Mouse (Mus musculus): Measurements from ENCODE around the gene Ccn2. TPM values are rescaled to one million over a fixed set of nuclear protein-coding genes. Genes with fewer than 3 reads are reported as not detected.

The Ccn2 gene
- polyA plus RNA-seq (2014; fragmentation: Nextera tagmentation; extraction: Ambion mirVana) = 4.7 and 5.2 TPM in 2 replicates

- H3K9ac ChIP-seq (ENCODE audit: low read depth, low read length) = peak within 1 kb of the TSS; percentile 59
- WGBS = under 1% methylated on average over 53 of the region's 53 CpGs
- H3K27me3 ChIP-seq (ENCODE audit: control insufficient read depth, insufficient read depth, low read length) = no peaks in the 10 kb centered on the region
- peak within 1 kb of the TSS; percentile 53 for H3K4me3 ChIP-seq (ENCODE audit: low read length)
- ATAC-seq (ENCODE audit: low FRiP score, low TSS enrichment) = peak; percentile 90
- H3K9me3 ChIP-seq (ENCODE audit: control insufficient read depth, low read length) = no peaks in the 10 kb centered on the region
- H3K36me3 ChIP-seq (ENCODE audit: control insufficient read depth, insufficient read depth, low read length) = no peaks in the 10 kb centered on the region
- H3K4me2 ChIP-seq (replicated peaks; ENCODE audit: low read depth, low read length) = peak within 1 kb of the TSS; percentile 58
- H3K27ac ChIP-seq (ENCODE audit: low read depth, low read length) = peak within 1 kb of the TSS; percentile 77
- H3K4me1 ChIP-seq (ENCODE audit: control insufficient read depth, insufficient read depth, low read length) = peaks cover 16% of the 10 kb centered on the region; the same call in 1 of the 2 replicates
Observed at GRCm38 (mm10) chr10:24595250-24596002, at the start of gene Ccn2. Ccn2 (plus strand) TSS chr10:24595442.

DNA sequence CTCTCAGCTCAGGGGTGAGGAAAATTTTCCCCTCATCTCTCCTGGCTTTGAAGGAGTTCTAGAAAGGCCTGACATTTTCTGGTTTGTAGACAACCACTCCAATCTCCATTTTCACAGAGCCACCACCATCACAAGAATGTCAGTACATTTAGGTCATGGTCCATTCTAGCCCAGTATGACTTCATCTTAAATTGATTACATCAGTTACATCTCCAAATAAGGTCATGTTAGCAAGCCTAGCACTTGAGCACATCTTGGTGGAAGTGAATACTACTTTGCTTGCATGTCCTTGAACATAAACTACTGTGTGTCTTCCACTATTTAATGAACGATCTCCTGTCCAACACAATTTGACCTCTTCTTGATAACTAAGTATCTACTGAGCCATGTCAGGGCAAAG, 42.4 kb upstream of the Ccn2 start:
- Histone ChIP-seq H3K27ac (ENCODE audit: low read depth, low read length) (no peak overlapping the region), H3K36me3 (ENCODE audit: control insufficient read depth, insufficient read depth, low read length) (no peaks in the 10 kb centered on the region), H3K9ac (ENCODE audit: low read depth, low read length) (no peak overlapping the region), H3K4me1 (ENCODE audit: control insufficient read depth, insufficient read depth, low read length) (no peaks in the 10 kb centered on the region), H3K27me3 (ENCODE audit: control insufficient read depth, insufficient read depth, low read length) (no peaks in the 10 kb centered on the region), H3K4me2 (replicated peaks; ENCODE audit: low read depth, low read length) (no peak overlapping the region), H3K9me3 (ENCODE audit: control insufficient read depth, low read length) (no peaks in the 10 kb centered on the region), H3K4me3 (ENCODE audit: low read length) (no peak overlapping the region)
- 90% methylated on average over 1 of the region's 1 CpGs for WGBS
- ATAC-seq (ENCODE audit: low FRiP score, low TSS enrichment) = no peak

DNA sequence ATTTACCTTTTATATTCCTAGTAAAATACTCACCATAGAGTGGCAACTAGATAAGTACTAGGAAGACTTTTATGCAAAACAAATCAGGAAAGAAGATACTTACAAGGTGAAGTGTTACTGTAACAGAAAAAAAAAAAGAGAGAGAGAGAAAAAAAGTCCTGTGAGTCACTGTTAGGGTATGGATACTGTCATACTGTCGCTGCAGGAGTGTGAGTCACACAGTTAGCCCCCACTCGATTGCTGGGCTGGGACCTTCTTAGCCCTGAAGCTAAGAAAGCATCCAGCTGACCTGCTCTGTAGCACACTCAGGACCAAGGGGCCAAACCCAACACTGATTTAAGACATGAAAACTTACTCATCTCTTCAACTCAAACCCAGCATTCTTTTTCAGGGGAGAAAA, 41.2 kb upstream of the Ccn2 start:
- no peak for ATAC-seq (ENCODE audit: low FRiP score, low TSS enrichment)
- Histone ChIP-seq H3K36me3 (ENCODE audit: control insufficient read depth, insufficient read depth, low read length) (no peaks in the 10 kb centered on the region), H3K4me3 (ENCODE audit: low read length) (no peak overlapping the region), H3K4me2 (replicated peaks; ENCODE audit: low read depth, low read length) (no peak overlapping the region), H3K9me3 (ENCODE audit: control insufficient read depth, low read length) (no peaks in the 10 kb centered on the region), H3K9ac (ENCODE audit: low read depth, low read length) (no peak overlapping the region), H3K27me3 (ENCODE audit: control insufficient read depth, insufficient read depth, low read length) (no peaks in the 10 kb centered on the region), H3K27ac (ENCODE audit: low read depth, low read length) (no peak overlapping the region), H3K4me1 (ENCODE audit: control insufficient read depth, insufficient read depth, low read length) (no peaks in the 10 kb centered on the region)
- 58% methylated on average over 2 of the region's 2 CpGs for WGBS

DNA sequence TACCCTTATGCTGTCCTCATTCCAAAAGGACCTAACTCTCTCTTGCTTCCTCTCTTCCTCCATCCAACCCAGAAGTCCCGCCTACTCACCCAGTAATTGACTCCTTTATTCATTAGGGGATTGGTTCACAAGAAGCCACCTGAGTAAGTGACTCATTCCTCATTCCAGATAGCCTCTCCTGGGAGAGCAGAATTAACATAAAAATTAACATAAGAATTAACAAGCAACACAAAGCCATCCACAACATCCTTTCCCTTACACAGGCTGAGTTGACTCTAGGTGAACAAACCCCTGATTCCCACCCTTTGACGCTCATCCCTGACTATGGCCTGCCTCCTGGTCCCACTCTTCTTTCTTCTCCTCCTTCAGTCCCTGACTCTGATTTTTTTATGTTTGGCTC, 36.9 kb upstream of the Ccn2 start:
- Histone ChIP-seq H3K27me3 (ENCODE audit: control insufficient read depth, insufficient read depth, low read length) (no peaks in the 10 kb centered on the region), H3K9ac (ENCODE audit: low read depth, low read length) (no peak overlapping the region), H3K27ac (ENCODE audit: low read depth, low read length) (no peak overlapping the region), H3K36me3 (ENCODE audit: control insufficient read depth, insufficient read depth, low read length) (no peaks in the 10 kb centered on the region), H3K4me3 (ENCODE audit: low read length) (no peak overlapping the region), H3K4me2 (replicated peaks; ENCODE audit: low read depth, low read length) (no peak overlapping the region), H3K9me3 (ENCODE audit: control insufficient read depth, low read length) (no peaks in the 10 kb centered on the region), H3K4me1 (ENCODE audit: control insufficient read depth, insufficient read depth, low read length) (no peaks in the 10 kb centered on the region)
- 87% methylated on average over 2 of the region's 2 CpGs for WGBS
- ATAC-seq (ENCODE audit: low FRiP score, low TSS enrichment) = no peak

GRCm38 (mm10) chr10:24569691-24570420, 25.4 kb upstream of the Ccn2 start:
- H3K9me3 ChIP-seq (ENCODE audit: control insufficient read depth, low read length) = no peaks in the 10 kb centered on the region
- H3K4me3 ChIP-seq (ENCODE audit: low read length) = no peak overlapping the region
- no peak overlapping the region for H3K9ac ChIP-seq (ENCODE audit: low read depth, low read length)
- peaks cover 6% of the 10 kb centered on the region for H3K4me1 ChIP-seq (ENCODE audit: control insufficient read depth, insufficient read depth, low read length)
- WGBS = 69% methylated on average over 2 of the region's 2 CpGs
- H3K27me3 ChIP-seq (ENCODE audit: control insufficient read depth, insufficient read depth, low read length) = no peaks in the 10 kb centered on the region
- peak; percentile 62; the same call in 1 of the 2 replicates for ATAC-seq (ENCODE audit: low FRiP score, low TSS enrichment)
- H3K27ac ChIP-seq (ENCODE audit: low read depth, low read length) = peak overlapping the region; percentile 57; the same call in 1 of the 2 replicates
- no peaks in the 10 kb centered on the region for H3K36me3 ChIP-seq (ENCODE audit: control insufficient read depth, insufficient read depth, low read length)
- no peak overlapping the region for H3K4me2 ChIP-seq (replicated peaks; ENCODE audit: low read depth, low read length)

- peaks cover 6% of the 10 kb centered on the region for H3K4me1 ChIP-seq (ENCODE audit: control insufficient read depth, insufficient read depth, low read length)
- no peak for ATAC-seq (ENCODE audit: low FRiP score, low TSS enrichment)
- no peaks in the 10 kb centered on the region for H3K27me3 ChIP-seq (ENCODE audit: control insufficient read depth, insufficient read depth, low read length)
- H3K4me3 ChIP-seq (ENCODE audit: low read length) = no peak overlapping the region
- H3K36me3 ChIP-seq (ENCODE audit: control insufficient read depth, insufficient read depth, low read length) = no peaks in the 10 kb centered on the region
- 70% methylated on average over 4 of the region's 4 CpGs for WGBS
- H3K9me3 ChIP-seq (ENCODE audit: control insufficient read depth, low read length) = no peaks in the 10 kb centered on the region
- no peak overlapping the region for H3K9ac ChIP-seq (ENCODE audit: low read depth, low read length)
- no peak overlapping the region for H3K27ac ChIP-seq (ENCODE audit: low read depth, low read length)
- H3K4me2 ChIP-seq (replicated peaks; ENCODE audit: low read depth, low read length) = no peak overlapping the region
Observed at GRCm38 (mm10) chr10:24572044-24572960, 22.9 kb upstream of the Ccn2 start.

GRCm38 (mm10) chr10:24573484-24573883, 21.8 kb upstream of the Ccn2 start:
- Histone ChIP-seq H3K27me3 (ENCODE audit: control insufficient read depth, insufficient read depth, low read length) (no peaks in the 10 kb centered on the region), H3K27ac (ENCODE audit: low read depth, low read length) (no peak overlapping the region), H3K4me1 (ENCODE audit: control insufficient read depth, insufficient read depth, low read length) (peaks cover 6% of the 10 kb centered on the region), H3K9ac (ENCODE audit: low read depth, low read length) (no peak overlapping the region), H3K36me3 (ENCODE audit: control insufficient read depth, insufficient read depth, low read length) (no peaks in the 10 kb centered on the region), H3K4me2 (replicated peaks; ENCODE audit: low read depth, low read length) (no peak overlapping the region), H3K9me3 (ENCODE audit: control insufficient read depth, low read length) (no peaks in the 10 kb centered on the region), H3K4me3 (ENCODE audit: low read length) (no peak overlapping the region)
- WGBS = 44% methylated on average over 3 of the region's 3 CpGs
- no peak for ATAC-seq (ENCODE audit: low FRiP score, low TSS enrichment)

GRCm38 (mm10) chr10:24581076-24581475, 14.2 kb upstream of the Ccn2 start:
- Histone ChIP-seq H3K27ac (ENCODE audit: low read depth, low read length) (no peak overlapping the region), H3K4me1 (ENCODE audit: control insufficient read depth, insufficient read depth, low read length) (no peaks in the 10 kb centered on the region), H3K27me3 (ENCODE audit: control insufficient read depth, insufficient read depth, low read length) (no peaks in the 10 kb centered on the region), H3K9ac (ENCODE audit: low read depth, low read length) (no peak overlapping the region), H3K9me3 (ENCODE audit: control insufficient read depth, low read length) (no peaks in the 10 kb centered on the region), H3K4me3 (ENCODE audit: low read length) (no peak overlapping the region), H3K36me3 (ENCODE audit: control insufficient read depth, insufficient read depth, low read length) (no peaks in the 10 kb centered on the region), H3K4me2 (replicated peaks; ENCODE audit: low read depth, low read length) (no peak overlapping the region)
- WGBS = 77% methylated on average over 3 of the region's 3 CpGs
- ATAC-seq (ENCODE audit: low FRiP score, low TSS enrichment) = no peak
